Mouse (Mus musculus): ENCODE results near the gene Cd52. TPM values are rescaled to one million over a fixed set of nuclear protein-coding genes. Genes with fewer than 3 reads are reported as not detected.

Cd52 gene
- polyA plus RNA-seq, 1 experiment from 2014 or later = 2.2 TPM

DNA sequence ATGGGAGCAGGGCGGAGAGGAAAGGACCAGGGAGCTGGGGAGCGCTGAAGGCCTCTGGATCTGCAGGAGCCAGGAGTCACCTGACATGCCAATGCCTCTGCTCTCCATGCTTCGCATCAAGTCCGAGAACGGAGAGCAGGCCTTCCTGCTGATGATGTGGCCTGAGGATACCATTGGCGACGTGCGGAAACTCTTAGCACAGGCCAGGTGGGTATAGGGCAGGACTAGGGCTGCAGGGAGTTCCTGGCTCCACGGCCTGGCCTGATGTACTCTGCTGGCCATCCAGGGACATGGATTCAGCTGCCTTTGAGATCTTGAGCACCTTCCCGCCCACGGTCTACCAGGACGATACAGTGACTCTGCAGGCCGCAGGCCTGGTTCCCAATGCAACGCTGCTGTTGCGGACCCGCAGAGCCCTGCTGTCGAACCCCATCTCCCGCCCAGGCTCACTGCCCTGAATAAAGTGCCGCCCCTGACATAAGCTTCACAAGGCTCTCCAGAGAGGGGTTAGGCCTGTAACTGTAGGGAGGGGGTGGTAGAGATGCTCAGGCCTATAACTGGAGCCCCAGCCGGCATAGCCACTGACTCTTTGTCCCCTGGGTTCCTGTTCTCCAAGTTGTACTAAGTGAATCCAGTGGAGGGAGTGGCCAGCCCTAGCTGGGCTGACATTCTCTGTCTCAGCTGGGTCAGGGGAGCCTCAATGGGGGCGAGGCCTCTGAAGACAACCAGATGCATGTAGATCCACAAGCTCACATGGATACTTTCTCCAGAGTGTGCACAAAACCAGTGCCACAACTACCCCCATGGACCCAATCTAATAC, 31.6 kb upstream of the Cd52 start:
- WGBS = 89% methylated on average over 21 of the region's 21 CpGs
- no peak overlapping the region for H3K4me2 ChIP-seq

DNA sequence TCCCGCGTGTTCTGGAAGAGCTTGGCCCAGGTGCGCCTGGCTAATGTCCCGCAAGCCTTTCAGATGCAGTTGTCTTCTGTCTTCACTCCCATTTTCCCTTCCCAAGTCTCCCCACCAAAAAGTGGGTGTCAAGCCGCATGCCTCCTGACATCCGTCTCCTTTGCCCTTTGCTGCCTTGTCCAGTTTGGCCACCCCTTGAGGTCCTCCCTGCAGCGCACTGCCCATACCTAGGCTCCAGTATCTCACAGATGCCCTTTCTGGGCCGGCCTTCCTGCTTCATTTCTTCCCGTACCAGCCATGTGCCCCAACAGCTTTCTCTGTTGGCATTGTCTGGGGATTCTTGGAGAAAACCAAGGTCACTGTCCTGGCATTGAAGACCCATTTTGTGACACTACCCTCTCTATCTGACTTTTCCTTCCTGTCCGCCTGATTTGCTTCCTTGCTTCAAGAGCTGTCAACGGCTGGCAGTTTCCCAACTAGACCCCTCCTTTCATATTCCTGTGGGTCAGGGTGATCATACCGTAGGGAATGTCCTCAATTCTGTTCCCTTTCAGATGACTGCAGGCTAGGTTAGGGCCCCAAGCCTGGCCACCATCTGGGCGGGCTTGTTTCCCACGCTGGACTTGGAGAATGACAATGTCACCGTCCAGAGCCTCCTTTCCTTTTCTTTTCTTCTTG, 30.6 kb upstream of the Cd52 start:
- no peaks in the 10 kb centered on the region for H3K9me3 ChIP-seq (replicated peaks)
- H3K4me2 ChIP-seq = no peak overlapping the region
- H3K4me3 ChIP-seq = no peak overlapping the region
- 89% methylated on average over 15 of the region's 15 CpGs for WGBS
- no peak overlapping the region for H3K9ac ChIP-seq
- ATAC-seq = no peak
- peaks cover 5% of the 10 kb centered on the region for H3K36me3 ChIP-seq (ENCODE audit: poor library complexity, severe bottlenecking)
- H3K27ac ChIP-seq = no peak overlapping the region
- no peaks in the 10 kb centered on the region for H3K27me3 ChIP-seq
- peaks cover 21% of the 10 kb centered on the region for H3K4me1 ChIP-seq

More for the DNA sequence above, 31.6 kb upstream of the Cd52 start:
- Histone ChIP-seq H3K4me3 (no peak overlapping the region), H3K27ac (no peak overlapping the region), H3K9ac (peak overlapping the region; percentile 40), H3K9me3 (replicated peaks) (no peaks in the 10 kb centered on the region), H3K4me1 (peaks cover 21% of the 10 kb centered on the region), H3K36me3 (ENCODE audit: poor library complexity, severe bottlenecking) (peaks cover 14% of the 10 kb centered on the region), H3K27me3 (no peaks in the 10 kb centered on the region)
- no peak for ATAC-seq

DNA sequence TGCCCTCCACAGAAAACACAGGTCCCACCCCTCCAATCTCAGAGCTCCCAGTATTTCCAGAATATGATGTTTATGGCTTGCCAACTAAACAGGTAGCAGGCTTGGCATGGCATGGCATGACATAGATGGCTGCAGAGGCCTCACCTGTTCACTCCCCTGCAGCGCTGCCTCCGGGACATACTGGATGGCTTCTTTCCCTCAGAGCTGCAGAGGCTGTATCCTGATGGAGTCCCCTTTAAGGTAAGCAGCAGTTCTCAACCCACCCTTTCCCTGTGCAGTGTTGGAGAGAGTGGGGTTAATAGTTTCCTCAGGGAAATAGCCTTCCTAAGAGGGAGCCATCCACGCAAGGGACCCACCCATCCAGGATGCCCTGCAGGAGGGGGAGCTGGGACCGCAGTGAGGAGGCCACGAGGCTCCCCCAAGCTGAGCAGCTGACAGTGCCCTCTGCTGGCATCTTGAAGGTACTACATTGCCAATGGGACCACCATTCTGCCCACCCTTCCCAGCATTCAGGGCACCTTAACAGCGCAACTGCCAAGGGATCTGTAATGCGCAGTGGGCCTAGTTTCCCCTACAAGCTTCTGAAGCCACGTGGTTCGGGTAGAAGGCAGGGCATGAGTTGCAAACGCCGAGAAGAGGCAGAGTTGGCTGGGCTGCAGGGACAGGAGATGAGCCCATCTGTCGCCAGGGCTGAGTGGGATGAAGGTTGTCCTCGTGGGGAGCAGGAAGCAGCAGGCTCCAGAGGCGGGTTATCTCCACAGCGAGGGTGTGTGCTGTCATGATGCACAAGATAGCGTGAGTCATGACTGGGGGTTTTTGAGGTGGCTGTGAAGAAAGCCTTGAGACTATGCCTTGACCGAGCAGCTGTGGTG, 29.0 kb upstream of the Cd52 start:
- Histone ChIP-seq H3K36me3 (ENCODE audit: poor library complexity, severe bottlenecking) (no peaks in the 10 kb centered on the region), H3K27me3 (no peaks in the 10 kb centered on the region), H3K4me1 (peaks cover 15% of the 10 kb centered on the region), H3K4me2 (no peak overlapping the region), H3K9ac (peak overlapping the region; percentile 16; the same call in 1 of the 2 replicates), H3K4me3 (no peak overlapping the region), H3K9me3 (replicated peaks) (no peaks in the 10 kb centered on the region), H3K27ac (no peak overlapping the region)
- ATAC-seq = no peak
- 28% methylated on average over 17 of the region's 17 CpGs for WGBS

DNA sequence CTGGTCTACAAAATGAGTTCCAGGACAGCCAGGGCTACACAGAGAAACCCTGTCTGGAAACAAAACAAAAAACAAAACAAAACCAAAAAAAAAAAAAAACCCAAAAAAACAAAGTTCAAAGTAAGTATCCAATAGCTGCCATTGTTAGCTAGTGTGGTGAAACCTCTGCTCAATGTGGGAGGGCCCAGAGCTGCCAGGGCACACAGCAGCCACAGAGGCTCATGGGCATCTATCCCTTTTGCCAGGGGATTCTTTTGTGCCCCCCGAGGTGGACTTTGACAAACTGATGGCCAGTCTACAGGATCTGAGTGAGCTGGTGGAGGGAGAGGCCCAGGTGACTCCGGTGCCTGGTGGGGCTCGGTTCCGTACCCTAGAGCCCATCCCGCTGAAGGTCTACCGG, 28.3 kb upstream of the Cd52 start:
- H3K9me3 ChIP-seq (replicated peaks) = no peaks in the 10 kb centered on the region
- no peaks in the 10 kb centered on the region for H3K36me3 ChIP-seq (ENCODE audit: poor library complexity, severe bottlenecking)
- no peak overlapping the region for H3K4me2 ChIP-seq
- H3K9ac ChIP-seq = no peak overlapping the region
- H3K4me3 ChIP-seq = no peak overlapping the region
- no peak overlapping the region for H3K27ac ChIP-seq
- H3K27me3 ChIP-seq = no peaks in the 10 kb centered on the region
- no peak for ATAC-seq
- H3K4me1 ChIP-seq = peaks cover 13% of the 10 kb centered on the region
- WGBS = 94% methylated on average over 6 of the region's 6 CpGs

DNA sequence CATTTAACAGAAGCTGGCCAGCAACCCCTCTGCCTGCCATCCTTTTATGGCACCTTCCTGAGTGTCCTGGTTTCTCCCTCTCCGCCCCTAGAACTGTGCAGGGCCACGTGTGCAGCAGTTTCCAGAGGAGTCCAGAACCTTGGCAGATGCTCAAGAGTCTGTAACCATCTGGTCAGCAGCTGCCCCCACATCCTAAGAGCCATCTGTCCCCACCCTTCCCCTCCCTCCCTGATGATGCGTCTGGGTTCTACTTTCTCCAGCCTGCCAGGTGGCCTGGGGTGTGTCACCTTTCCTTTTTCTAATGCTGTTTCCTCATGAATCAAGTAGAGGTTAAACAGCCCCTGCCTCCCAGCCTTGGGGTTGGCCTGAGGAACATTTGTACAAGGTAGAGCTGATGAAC, 27.4 kb upstream of the Cd52 start:
- Histone ChIP-seq H3K4me3 (no peak overlapping the region), H3K4me1 (peaks cover 5% of the 10 kb centered on the region; the same call in 1 of the 2 replicates), H3K9me3 (replicated peaks) (no peaks in the 10 kb centered on the region), H3K36me3 (ENCODE audit: poor library complexity, severe bottlenecking) (no peaks in the 10 kb centered on the region), H3K27ac (no peak overlapping the region), H3K9ac (no peak overlapping the region), H3K27me3 (no peaks in the 10 kb centered on the region), H3K4me2 (no peak overlapping the region)
- no peak for ATAC-seq
- 59% methylated on average over 3 of the region's 3 CpGs for WGBS

DNA sequence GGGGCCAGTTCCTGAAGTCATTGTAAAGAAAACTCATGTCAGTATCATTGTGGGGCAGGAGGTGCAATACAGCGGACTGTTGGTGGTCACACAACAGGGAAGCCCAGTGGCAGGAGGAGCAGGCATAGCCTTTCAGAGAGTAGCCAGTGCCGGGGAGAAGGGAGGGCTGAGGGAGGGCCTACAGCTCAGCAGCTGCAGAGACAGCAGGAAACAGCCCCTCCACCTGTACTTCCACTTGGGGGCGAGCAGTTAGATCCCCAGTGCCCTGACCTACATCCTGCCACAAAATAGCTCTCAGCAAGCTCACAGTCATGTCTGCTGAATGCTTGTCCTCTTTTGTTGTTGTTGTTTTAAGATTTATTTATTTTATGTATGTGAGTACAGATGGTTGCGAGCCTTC, 26.7 kb upstream of the Cd52 start:
- H3K9ac ChIP-seq = no peak overlapping the region
- no peak overlapping the region for H3K27ac ChIP-seq
- no peaks in the 10 kb centered on the region for H3K36me3 ChIP-seq (ENCODE audit: poor library complexity, severe bottlenecking)
- H3K9me3 ChIP-seq (replicated peaks) = no peaks in the 10 kb centered on the region
- no peak overlapping the region for H3K4me3 ChIP-seq
- H3K27me3 ChIP-seq = no peaks in the 10 kb centered on the region
- H3K4me1 ChIP-seq = no peaks in the 10 kb centered on the region
- no peak overlapping the region for H3K4me2 ChIP-seq
- no peak for ATAC-seq
- 57% methylated on average over 4 of the region's 4 CpGs for WGBS

DNA sequence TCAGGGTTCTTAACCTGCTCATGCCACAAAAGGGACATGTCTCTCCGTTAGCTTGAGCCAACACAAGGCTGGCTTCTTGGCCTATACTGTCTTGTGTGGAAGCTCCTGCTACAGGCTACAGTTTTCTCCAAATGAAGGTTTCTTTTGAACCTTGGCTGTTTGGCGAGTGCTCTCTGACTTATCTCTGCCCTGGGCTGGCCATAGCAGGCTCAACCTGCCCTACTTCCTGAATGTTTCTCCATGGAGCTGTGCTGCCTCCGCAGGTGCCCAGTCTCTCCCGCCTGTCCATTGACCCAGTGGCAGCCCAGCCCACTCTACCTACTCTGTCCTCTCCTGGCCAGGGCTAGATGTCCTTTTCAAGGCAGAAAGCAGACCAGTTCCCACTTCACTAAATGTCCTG, 26.0 kb upstream of the Cd52 start:
- 87% methylated on average over 4 of the region's 4 CpGs for WGBS
- no peak for ATAC-seq
- Histone ChIP-seq H3K9me3 (replicated peaks) (no peaks in the 10 kb centered on the region), H3K4me1 (no peaks in the 10 kb centered on the region), H3K9ac (no peak overlapping the region), H3K36me3 (ENCODE audit: poor library complexity, severe bottlenecking) (no peaks in the 10 kb centered on the region), H3K4me2 (no peak overlapping the region), H3K27ac (no peak overlapping the region), H3K4me3 (no peak overlapping the region), H3K27me3 (no peaks in the 10 kb centered on the region)

DNA sequence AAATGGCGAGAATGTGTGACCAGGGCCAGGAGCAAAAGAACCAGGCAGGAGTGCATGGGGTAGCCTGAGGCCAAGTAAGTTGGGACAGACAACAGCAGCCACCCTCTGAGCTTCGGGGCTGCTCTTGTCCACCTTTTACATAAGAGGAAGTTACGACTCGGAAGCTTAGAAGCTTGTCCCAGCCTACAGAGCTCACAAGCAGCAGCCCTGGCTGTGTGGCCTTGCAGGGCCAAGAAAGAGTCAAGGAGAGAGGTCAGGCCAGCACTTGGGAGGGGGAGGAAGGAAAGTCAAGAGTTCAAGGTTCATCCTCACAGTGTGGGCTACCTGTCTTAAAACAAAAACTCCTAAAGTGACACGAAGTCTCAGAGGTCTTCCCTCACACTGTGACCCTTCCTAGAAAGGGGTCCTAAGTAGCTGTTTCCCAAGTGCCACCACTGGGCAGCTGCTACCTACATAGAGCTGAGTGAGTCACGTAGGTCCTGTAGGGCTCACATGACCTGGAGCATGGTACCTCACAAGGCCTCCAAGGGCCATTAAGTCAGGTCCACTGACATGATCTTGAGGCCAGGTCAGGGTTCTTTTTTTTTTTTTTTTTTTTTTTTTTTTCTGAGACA, 25.4 kb upstream of the Cd52 start:
- ATAC-seq = no peak
- no peak overlapping the region for H3K9ac ChIP-seq
- H3K9me3 ChIP-seq (replicated peaks) = no peaks in the 10 kb centered on the region
- H3K27ac ChIP-seq = no peak overlapping the region
- 82% methylated on average over 6 of the region's 6 CpGs for WGBS
- no peaks in the 10 kb centered on the region for H3K27me3 ChIP-seq
- H3K4me1 ChIP-seq = no peaks in the 10 kb centered on the region
- H3K4me3 ChIP-seq = no peak overlapping the region
- no peaks in the 10 kb centered on the region for H3K36me3 ChIP-seq (ENCODE audit: poor library complexity, severe bottlenecking)
- H3K4me2 ChIP-seq = no peak overlapping the region

DNA sequence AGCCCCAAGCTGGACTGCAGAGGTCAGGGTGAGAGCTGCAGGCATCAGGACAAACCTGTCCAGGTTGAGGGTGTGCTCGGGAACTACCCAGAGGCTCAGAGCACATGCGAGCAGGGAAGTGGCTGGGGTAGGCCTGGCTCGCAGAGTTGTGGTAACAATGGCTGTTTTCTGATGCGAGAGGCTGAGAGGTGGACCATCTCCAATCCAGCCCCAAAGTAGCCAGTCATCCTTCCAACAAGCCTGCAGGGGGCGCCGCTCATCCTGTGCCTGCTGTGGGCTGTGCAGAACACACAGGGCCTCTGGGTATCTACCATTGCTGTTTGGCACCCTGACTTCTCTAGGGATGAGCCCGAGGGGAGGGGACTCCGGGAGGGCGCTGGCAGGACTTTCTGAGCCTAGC, 24.8 kb upstream of the Cd52 start:
- no peak overlapping the region for H3K4me2 ChIP-seq
- no peak overlapping the region for H3K4me3 ChIP-seq
- H3K27me3 ChIP-seq = no peaks in the 10 kb centered on the region
- no peak overlapping the region for H3K27ac ChIP-seq
- 0 out of 2 replicates have a peak overlapping the region, but pooled peaks have one; percentile 13 for H3K9ac ChIP-seq
- 56% methylated on average over 9 of the region's 9 CpGs for WGBS
- no peak for ATAC-seq
- H3K9me3 ChIP-seq (replicated peaks) = no peaks in the 10 kb centered on the region
- H3K36me3 ChIP-seq (ENCODE audit: poor library complexity, severe bottlenecking) = no peaks in the 10 kb centered on the region
- no peaks in the 10 kb centered on the region for H3K4me1 ChIP-seq

DNA sequence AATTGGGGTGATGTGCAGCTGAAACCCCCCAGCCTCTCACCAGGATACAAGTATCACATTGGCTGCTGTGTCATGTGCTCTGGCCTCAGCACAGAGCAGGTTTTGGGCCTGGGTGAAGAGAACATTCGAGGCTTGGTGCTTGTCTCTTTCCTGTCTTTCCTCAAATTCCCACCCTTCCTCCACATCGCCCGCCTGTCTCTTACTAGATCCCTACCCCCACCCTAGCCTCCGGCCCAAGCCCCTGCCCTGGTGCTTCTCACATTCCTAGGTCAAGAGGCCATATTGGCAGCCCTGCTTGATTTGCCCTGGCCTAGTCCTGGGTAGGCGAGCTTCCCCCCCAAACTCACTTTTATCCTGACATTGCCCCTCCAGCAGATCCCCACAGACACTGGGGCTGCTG, 24.2 kb upstream of the Cd52 start:
- WGBS = 82% methylated on average over 5 of the region's 5 CpGs
- Histone ChIP-seq H3K9me3 (replicated peaks) (no peaks in the 10 kb centered on the region), H3K4me2 (no peak overlapping the region), H3K27ac (no peak overlapping the region), H3K36me3 (ENCODE audit: poor library complexity, severe bottlenecking) (no peaks in the 10 kb centered on the region), H3K27me3 (no peaks in the 10 kb centered on the region), H3K4me1 (no peaks in the 10 kb centered on the region), H3K4me3 (no peak overlapping the region), H3K9ac (no peak overlapping the region)
- ATAC-seq = no peak

DNA sequence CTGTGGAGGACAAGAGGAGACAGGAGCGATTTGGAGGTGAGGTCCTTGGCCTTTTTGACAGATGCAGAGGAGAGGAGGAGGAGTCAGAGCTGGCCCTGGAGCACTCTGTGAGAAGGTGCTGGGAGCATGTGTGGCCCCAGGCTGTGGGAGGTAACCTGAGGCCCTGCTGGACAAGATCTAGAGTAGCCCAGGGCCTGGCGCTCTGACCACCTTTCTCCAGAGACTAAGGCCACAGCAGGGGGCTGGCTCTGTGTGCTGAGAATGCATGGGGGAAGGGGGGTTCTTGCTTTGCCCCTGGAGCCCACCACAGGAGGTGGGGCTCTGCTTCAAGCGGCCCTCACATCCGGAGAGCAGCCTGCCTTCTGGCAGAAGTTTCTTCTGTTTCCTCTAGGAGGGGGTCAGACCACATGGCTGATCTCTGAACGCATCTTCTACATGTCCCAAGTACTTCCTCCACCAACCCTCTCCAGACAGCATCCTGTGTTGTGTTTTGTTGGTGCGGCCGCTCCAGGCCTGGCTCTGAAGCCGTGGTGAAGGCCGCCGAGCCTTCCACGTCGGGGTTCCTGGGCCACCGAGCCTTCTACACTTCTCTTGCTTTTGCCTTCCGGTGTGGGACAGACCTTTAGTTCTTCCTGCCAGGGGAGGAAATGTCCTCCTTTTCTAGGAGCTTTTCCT, 23.4 kb upstream of the Cd52 start:
- 71% methylated on average over 14 of the region's 14 CpGs for WGBS
- Histone ChIP-seq H3K36me3 (ENCODE audit: poor library complexity, severe bottlenecking) (no peaks in the 10 kb centered on the region), H3K4me1 (peaks cover 3% of the 10 kb centered on the region; the same call in 1 of the 2 replicates), H3K4me2 (no peak overlapping the region), H3K9me3 (replicated peaks) (no peaks in the 10 kb centered on the region), H3K27me3 (no peaks in the 10 kb centered on the region), H3K4me3 (no peak overlapping the region), H3K27ac (no peak overlapping the region), H3K9ac (no peak overlapping the region)
- no peak for ATAC-seq

Data from forebrain, embryonic 13.5 days (tissue).